Comparison of ENCODE assay signal across 7 mouse cellular contexts in genomic region chr8:11477178-11477553, GRCm38 (mm10). TPM values are rescaled to one million over a fixed set of nuclear protein-coding genes. Genes with fewer than 3 reads are reported as not detected.
A peak's percentile ranks its signal among the peaks of the same experiment; 100 is the strongest.
DNase-seq lines count a peak whose midpoint lies in the region; ATAC-seq and TF ChIP-seq lines count a peak whose summit lies in the region.

No protein-coding gene starts in this region.

- H3K9me3 ChIP-seq in forebrain, embryonic 15.5 days: no peaks in the 10 kb centered on the region
- no peaks in the 10 kb centered on the region for H3K9me3 ChIP-seq in liver, embryonic 15.5 days (replicated peaks)

- H3K36me3 ChIP-seq in spleen, adult 2 months (ENCODE audit: control insufficient read depth, insufficient read depth, low read length): no peaks in the 10 kb centered on the region
- no peaks in the 10 kb centered on the region for H3K36me3 ChIP-seq in forebrain, embryonic 15.5 days
- no peaks in the 10 kb centered on the region for H3K36me3 ChIP-seq in liver, embryonic 15.5 days (replicated peaks)

- H3K4me1 ChIP-seq in spleen, adult 2 months (ENCODE audit: control insufficient read depth, insufficient read depth, insufficient read length): peaks cover 2% of the 10 kb centered on the region; the same call in 1 of the 2 replicates
- peaks cover 22% of the 10 kb centered on the region for H3K4me1 ChIP-seq in forebrain, embryonic 15.5 days
- peaks cover 39% of the 10 kb centered on the region for H3K4me1 ChIP-seq in liver, embryonic 15.5 days (replicated peaks)

- peak overlapping the region; percentile 69 for H3K27ac ChIP-seq in spleen, adult 2 months (ENCODE audit: insufficient read depth, low read length)
- H3K27ac ChIP-seq in forebrain, embryonic 15.5 days (replicated peaks): no peak overlapping the region
- peak overlapping the region; percentile 55 for H3K27ac ChIP-seq in liver, embryonic 15.5 days (replicated peaks)

- no peak for DNase-seq in spleen, adult 2 months (ENCODE audit: low read depth in 1 of 2, low spot score in 2 of 2)
- no peak for DNase-seq in spleen, postnatal 14 days (ENCODE audit: low spot score in 2 of 2)
- DNase-seq in cerebellum, adult 9-10 months: no peak
- no peak for DNase-seq in right cerebral cortex, postnatal 36 days (ENCODE audit: low spot score in 2 of 2)
- DNase-seq in thymus, postnatal 25 days: no peak

- H3K27me3 ChIP-seq in spleen, adult 2 months (ENCODE audit: control insufficient read depth, insufficient read depth, low read length): peaks cover 2% of the 10 kb centered on the region
- H3K27me3 ChIP-seq in forebrain, embryonic 15.5 days: peaks cover 69% of the 10 kb centered on the region
- H3K27me3 ChIP-seq in liver, embryonic 15.5 days: peaks cover 90% of the 10 kb centered on the region

- peak overlapping the region; percentile 91 for H3K4me2 ChIP-seq in forebrain, embryonic 15.5 days (replicated peaks)
- H3K4me2 ChIP-seq in liver, embryonic 15.5 days: peak overlapping the region; percentile 72

- no peak overlapping the region for H3K9ac ChIP-seq in forebrain, embryonic 15.5 days (replicated peaks)
- no peak overlapping the region for H3K9ac ChIP-seq in liver, embryonic 15.5 days

- peak overlapping the region; percentile 68 for H3K4me3 ChIP-seq in spleen, adult 2 months (ENCODE audit: extremely low read depth, insufficient read depth, insufficient read length)
- H3K4me3 ChIP-seq in forebrain, embryonic 15.5 days: peak overlapping the region; percentile 46; the same call in 1 of the 2 replicates
- H3K4me3 ChIP-seq in liver, embryonic 15.5 days (replicated peaks): peak overlapping the region; percentile 58

- TF ChIP-seq POLR2A in spleen, adult 2 months (IDR thresholded peaks at IDR 0.05; ENCODE audit: low read depth, low read length): no peak

- no peak for TF ChIP-seq CTCF in spleen, adult 2 months (IDR thresholded peaks at IDR 0.05; ENCODE audit: extremely low read depth, insufficient read depth, insufficient read length, insufficient replicate concordance)

- WGBS in spleen, adult 2 months: 10% methylated on average over 9 of the region's 9 CpGs
- WGBS in forebrain, embryonic 15.5 days: 6% methylated on average over 9 of the region's 9 CpGs
- WGBS in liver, embryonic 15.5 days (ENCODE audit: insufficient replicate concordance): 2% methylated on average over 9 of the region's 9 CpGs

- no peak for ATAC-seq in forebrain, embryonic 15.5 days (replicated peaks)
- ATAC-seq in liver, embryonic 15.5 days (ENCODE audit: insufficient read depth): no peak

RNA-seq across cellular contexts. Expression of gene Rab20, which starts 1.3 kb away (rescaled TPM):
- polyA plus RNA-seq in spleen, adult 2 months (2012; rRNA removed): 17.1 and 17.8 TPM in 2 replicates
- 0.91 and 1.2 TPM in 2 replicates for polyA plus RNA-seq in forebrain, embryonic 15.5 days (2015; fragmentation: Nextera tagmentation; extraction: Ambion mirVana)
- polyA plus RNA-seq in liver, embryonic 15.5 days (2015; fragmentation: Nextera tagmentation; extraction: Ambion mirVana): 5.8 and 6.9 TPM in 2 replicates

RNA-seq across cellular contexts. Expression of gene Naxd, which starts 20.1 kb away (rescaled TPM):
- polyA plus RNA-seq in spleen, adult 2 months (2012; rRNA removed): 57.0 and 61.6 TPM in 2 replicates
- 161 and 166 TPM in 2 replicates for polyA plus RNA-seq in forebrain, embryonic 15.5 days (2015; fragmentation: Nextera tagmentation; extraction: Ambion mirVana)
- polyA plus RNA-seq in liver, embryonic 15.5 days (2015; fragmentation: Nextera tagmentation; extraction: Ambion mirVana): 37.1 and 40.1 TPM in 2 replicates
